Mouse (Mus musculus) myocyte (in vitro differentiated cells): ENCODE results near the gene Nmrk1. TPM values are rescaled to one million over a fixed set of nuclear protein-coding genes. Genes with fewer than 3 reads are reported as not detected.

Experiments used
- H3K27me3 ChIP-seq: one replicate; pipeline ENCODE4 v1.6.1; 2011; ENCODE audit not compliant: control insufficient read depth, insufficient read depth, insufficient read length
- H3K36me3 ChIP-seq: one replicate; pipeline ENCODE4 v1.6.1; 2011; ENCODE audit not compliant: control insufficient read depth, insufficient read depth
- H3K4me2 ChIP-seq: one replicate; pipeline ENCODE4 v1.6.1; 2011; ENCODE audit warnings: low read depth, control low read depth
- H3K4me3 ChIP-seq: one replicate; pipeline ENCODE4 v1.5.1; 2011; ENCODE audit warnings: mild to moderate bottlenecking, control low read depth, moderate library complexity
- H3K79me2 ChIP-seq: one replicate; pipeline ENCODE4 v1.6.1; 2011; ENCODE audit not compliant: control insufficient read depth, insufficient read depth
- H3ac ChIP-seq: one replicate; pipeline ENCODE4 v1.6.1; 2011; ENCODE audit not compliant: control insufficient read depth, insufficient read length
- CEBPB ChIP-seq: IDR thresholded peaks from 2 replicates; pipeline ENCODE4 v1.6.1; 2011; ENCODE audit warnings: mild to moderate bottlenecking, moderate library complexity; ENCODE audit not compliant: poor library complexity, insufficient read depth, severe bottlenecking
- E2F4 ChIP-seq: IDR thresholded peaks from one replicate; pipeline ENCODE4 v1.6.1; 2011; ENCODE audit warnings: mild to moderate bottlenecking, control low read depth, moderate library complexity; ENCODE audit not compliant: insufficient read depth
- MAX ChIP-seq: IDR thresholded peaks from one replicate; pipeline ENCODE4 v1.6.1; 2011; ENCODE audit warnings: low read depth, mild to moderate bottlenecking, control low read depth
- MYOD1 ChIP-seq, 3 experiments: IDR thresholded peaks; one replicate each; pipeline ENCODE4 v1.6.1; 2011; ENCODE audit warnings: control low read depth in 2 of 3, low read depth in 2 of 3, mild to moderate bottlenecking in 2 of 3, moderate library complexity in 1 of 3; ENCODE audit not compliant: insufficient read length in 2 of 3, control insufficient read depth in 1 of 3
- MYOG ChIP-seq, 3 experiments: IDR thresholded peaks; one replicate each; pipeline ENCODE4 v1.6.1; 2011; ENCODE audit warnings: control low read depth in 2 of 3, low read depth in 2 of 3, mild to moderate bottlenecking in 2 of 3; ENCODE audit not compliant: insufficient read length in 2 of 3, control insufficient read depth in 1 of 3, insufficient read depth in 1 of 3
- POLR2A ChIP-seq: IDR thresholded peaks from one replicate; pipeline ENCODE4 v1.6.1; 2011; ENCODE audit warnings: low read depth, mild to moderate bottlenecking, control low read depth, moderate library complexity; ENCODE audit not compliant: insufficient read length
- POLR2AphosphoS2 ChIP-seq: IDR thresholded peaks from one replicate; pipeline ENCODE4 v1.6.1; 2011; ENCODE audit warnings: low read depth, control low read depth; ENCODE audit not compliant: insufficient read length
- REST ChIP-seq: IDR thresholded peaks from one replicate; pipeline ENCODE4 v1.6.1; 2011; ENCODE audit warnings: mild to moderate bottlenecking, control low read depth, moderate library complexity; ENCODE audit not compliant: insufficient read depth, insufficient read length
- SRF ChIP-seq: IDR thresholded peaks from one replicate; pipeline ENCODE4 v1.6.1; 2011; ENCODE audit warnings: low read depth; ENCODE audit not compliant: control insufficient read depth, insufficient read length
- TCF12 ChIP-seq: IDR thresholded peaks from one replicate; pipeline ENCODE4 v1.6.1; 2011; ENCODE audit warnings: mild to moderate bottlenecking, control low read depth; ENCODE audit not compliant: poor library complexity, insufficient read depth, severe bottlenecking
- TCF3 ChIP-seq: IDR thresholded peaks from one replicate; pipeline ENCODE4 v1.6.1; 2011; ENCODE audit warnings: low read depth, control low read depth; ENCODE audit not compliant: insufficient read length
- USF1 ChIP-seq: IDR thresholded peaks from one replicate; pipeline ENCODE4 v1.6.1; 2011; ENCODE audit warnings: low read depth, mild to moderate bottlenecking, control low read depth, moderate library complexity
- polyA plus RNA-seq: library from polyadenylated mRNA; unstranded; fragments of >200 nt; fragmentation: generic; extraction: Trizol; gene quantifications from one replicate; pipeline ENCODE4 v1.2.1, GENCODE M21; 2012; ENCODE audit warnings: missing spikeins

The Nmrk1 gene
- 2.0 TPM for polyA plus RNA-seq

DNA sequence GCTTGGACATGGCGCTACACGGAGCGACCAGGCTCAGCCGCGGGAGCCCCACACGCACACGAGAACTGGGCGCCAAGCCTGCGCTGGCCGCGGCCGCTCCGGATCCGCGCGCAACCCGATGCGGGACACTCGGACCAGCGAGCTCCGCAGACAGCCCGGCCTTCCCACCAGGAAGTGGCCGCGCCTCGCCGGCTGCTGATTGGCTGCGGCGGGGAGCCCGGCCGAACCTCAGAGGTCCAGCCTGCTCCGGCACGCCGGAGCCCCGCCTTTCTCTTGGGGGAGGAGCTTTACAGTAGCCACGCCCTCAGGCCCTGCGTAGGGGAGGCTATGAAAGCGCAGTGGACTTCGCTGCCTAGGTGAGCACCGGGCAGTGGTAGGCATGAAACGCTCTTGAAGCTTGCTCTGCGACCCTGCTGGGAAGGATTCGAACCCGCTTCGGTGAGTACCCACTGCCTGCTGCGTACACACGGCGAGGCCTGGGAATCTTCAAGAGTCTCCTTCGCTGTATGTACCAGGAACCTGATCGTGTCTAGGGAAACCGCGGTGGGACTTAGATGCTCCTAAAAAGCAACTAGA lies at the start of gene Nmrk1, which contains the start of gene Ostf1:
TSS of gene Nmrk1 (plus strand) at position 307 of the 576 bp plus-strand sequence.
TSS of gene Ostf1 (minus strand) at position 180 of the 576 bp plus-strand sequence.
- peaks cover 41% of the 10 kb centered on the region for H3K79me2 ChIP-seq
- H3K27me3 ChIP-seq, result no peaks in the 10 kb centered on the region
- TF ChIP-seq POLR2AphosphoS2 (peak; percentile 74), POLR2A (peak; percentile 94), MYOD1 (IDR thresholded peaks at IDR 0.05; ENCODE audit: control insufficient read depth in 1 of 3, insufficient read length in 2 of 3, low read depth in 2 of 3) (no peak)
- H3K4me2 ChIP-seq, result peak within 1 kb of the TSS; percentile 84
- H3ac ChIP-seq, result peak within 1 kb of the TSS; percentile 27
- H3K4me3 ChIP-seq, result peak within 1 kb of the TSS; percentile 79
- no peaks in the 10 kb centered on the region for H3K36me3 ChIP-seq

DNA sequence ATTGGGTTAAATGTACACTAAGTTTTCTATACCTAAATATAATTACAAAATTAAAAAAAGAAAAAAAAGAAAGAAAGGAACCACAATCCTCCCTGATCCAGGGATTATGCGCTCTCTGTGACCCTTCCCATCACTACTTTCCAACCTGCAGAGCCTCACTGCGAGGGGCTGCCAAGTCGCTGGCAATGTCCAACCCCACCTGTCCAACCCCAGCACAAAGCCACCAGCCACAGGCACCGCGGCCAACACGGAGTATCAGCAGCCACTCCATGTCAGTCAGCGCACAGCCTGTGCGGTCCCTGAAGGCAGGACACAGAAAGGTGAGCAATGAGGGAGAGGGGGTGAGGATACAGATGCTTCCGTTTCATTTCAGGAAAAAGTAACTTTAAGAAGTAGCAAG lies 49.5 kb upstream of the Nmrk1 start:
- H3ac ChIP-seq, result no peak overlapping the region
- no peaks in the 10 kb centered on the region for H3K27me3 ChIP-seq
- peaks cover 11% of the 10 kb centered on the region for H3K36me3 ChIP-seq
- no peaks in the 10 kb centered on the region for H3K79me2 ChIP-seq
- no peak overlapping the region for H3K4me2 ChIP-seq
- no peak overlapping the region for H3K4me3 ChIP-seq
- TF ChIP-seq REST (no peak), MYOD1 (IDR thresholded peaks at IDR 0.05; ENCODE audit: control insufficient read depth in 1 of 3, insufficient read length in 2 of 3, low read depth in 2 of 3) (no peak), CEBPB (no peak), E2F4 (no peak), MYOG (IDR thresholded peaks at IDR 0.05; ENCODE audit: control insufficient read depth in 1 of 3, insufficient read depth in 1 of 3, insufficient read length in 2 of 3, low read depth in 2 of 3) (no peak), POLR2AphosphoS2 (no peak), SRF (no peak), USF1 (no peak), POLR2A (no peak), MAX (no peak), TCF12 (no peak), TCF3 (no peak)

DNA sequence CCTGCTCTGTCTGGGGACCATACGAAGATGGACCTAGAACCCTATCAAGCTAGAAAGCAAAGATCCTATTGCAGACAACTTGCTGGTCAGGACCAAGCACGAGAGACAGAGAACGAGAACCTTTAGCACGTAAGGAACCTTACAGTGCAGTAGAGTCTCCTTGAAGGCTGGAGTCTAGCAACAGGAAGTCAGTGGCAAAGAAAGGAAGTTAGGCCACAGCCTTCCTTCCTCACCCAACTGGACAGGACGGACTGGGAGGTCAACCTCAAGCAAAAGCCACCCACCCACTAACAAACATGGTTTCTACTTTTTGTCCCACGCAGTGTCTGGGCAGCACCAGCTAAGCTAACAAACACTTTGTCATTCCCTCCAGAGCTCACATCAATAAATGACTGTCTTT lies 48.9 kb upstream of the Nmrk1 start:
- TF ChIP-seq TCF12 (no peak), TCF3 (no peak), SRF (no peak), MAX (no peak), POLR2AphosphoS2 (no peak), USF1 (no peak), E2F4 (no peak), REST (no peak), POLR2A (no peak), CEBPB (no peak)
- H3K36me3 ChIP-seq, result peaks cover 16% of the 10 kb centered on the region
- no peaks in the 10 kb centered on the region for H3K79me2 ChIP-seq
- no peaks in the 10 kb centered on the region for H3K27me3 ChIP-seq
- no peak overlapping the region for H3K4me3 ChIP-seq
- no peak overlapping the region for H3ac ChIP-seq
- no peak overlapping the region for H3K4me2 ChIP-seq

DNA sequence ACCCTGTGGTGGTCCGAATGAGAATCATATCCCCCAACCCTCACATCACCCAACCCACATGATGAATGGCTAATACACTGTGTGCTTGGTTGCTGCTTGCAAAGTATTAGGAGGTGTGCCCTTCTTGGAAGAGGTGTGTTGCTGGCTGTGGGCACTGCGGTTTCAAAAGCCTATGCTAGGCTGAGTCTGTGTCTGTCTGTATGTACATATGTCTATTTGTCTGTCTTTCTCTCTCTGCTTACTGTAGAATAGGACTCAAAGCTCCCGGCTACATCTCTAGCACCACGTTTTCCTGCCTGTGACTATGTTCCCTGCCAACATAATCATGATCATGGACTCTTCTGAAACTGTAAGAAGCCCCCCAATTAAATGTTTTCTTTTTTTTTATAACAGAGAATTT lies 48.0 kb upstream of the Nmrk1 start:
- Histone ChIP-seq H3K4me3 (no peak overlapping the region), H3K27me3 (no peaks in the 10 kb centered on the region), H3K36me3 (peaks cover 20% of the 10 kb centered on the region), H3ac (no peak overlapping the region), H3K4me2 (no peak overlapping the region), H3K79me2 (no peaks in the 10 kb centered on the region)
- TF ChIP-seq POLR2AphosphoS2 (no peak), E2F4 (no peak), MYOD1 (IDR thresholded peaks at IDR 0.05; ENCODE audit: control insufficient read depth in 1 of 3, insufficient read length in 2 of 3, low read depth in 2 of 3) (no peak), REST (no peak), CEBPB (no peak), TCF3 (no peak), SRF (no peak), POLR2A (no peak)

DNA sequence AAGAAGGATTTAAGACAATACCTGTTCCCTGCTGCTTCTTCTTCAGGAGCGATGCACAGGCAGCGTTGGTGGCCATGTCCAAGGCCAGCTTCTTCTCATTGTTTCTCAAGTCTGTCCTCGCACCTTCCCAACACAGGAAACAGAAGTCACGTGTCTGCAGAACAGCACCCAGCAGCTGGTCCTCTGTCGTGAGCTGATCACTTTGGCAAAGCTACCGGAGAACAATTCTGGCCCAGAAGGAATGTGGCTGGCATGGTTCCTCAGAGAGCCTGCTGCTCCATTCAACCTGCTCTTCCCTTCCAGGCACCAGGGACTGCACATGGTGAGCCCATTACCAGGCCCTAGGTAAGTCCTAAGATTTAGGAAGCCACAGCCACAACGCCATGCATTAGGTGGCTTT lies 47.1 kb upstream of the Nmrk1 start:
- peaks cover 20% of the 10 kb centered on the region for H3K36me3 ChIP-seq
- TF ChIP-seq MYOD1 (IDR thresholded peaks at IDR 0.05; ENCODE audit: control insufficient read depth in 1 of 3, insufficient read length in 2 of 3, low read depth in 2 of 3), result no peak
- TF ChIP-seq CEBPB, result no peak
- TF ChIP-seq USF1, result no peak
- TF ChIP-seq REST, result no peak
- TF ChIP-seq TCF12, result no peak
- TF ChIP-seq TCF3, result no peak

More for the DNA sequence above, 47.1 kb upstream of the Nmrk1 start:
- H3K79me2 ChIP-seq, result no peaks in the 10 kb centered on the region
- H3ac ChIP-seq, result no peak overlapping the region
- H3K4me3 ChIP-seq, result no peak overlapping the region
- H3K4me2 ChIP-seq, result no peak overlapping the region
- no peaks in the 10 kb centered on the region for H3K27me3 ChIP-seq
